Mouse (Mus musculus) bone marrow, adult 2 months (tissue): ENCODE data around the gene Cenps.

Experiments used
- CTCF ChIP-seq: fragments of 200-500 bp; IDR thresholded peaks from 2 replicates; pipeline ENCODE4 v1.5.1; 2011; ENCODE audit warnings: low read length, control low read depth; ENCODE audit not compliant: control insufficient read depth, insufficient read depth
- POLR2A ChIP-seq: fragments of 200-500 bp; IDR thresholded peaks from 2 replicates; pipeline ENCODE4 v1.6.1; 2011; ENCODE audit warnings: low read depth, mild to moderate bottlenecking, control low read depth, low read length, borderline replicate concordance; ENCODE audit not compliant: control insufficient read depth

DNA sequence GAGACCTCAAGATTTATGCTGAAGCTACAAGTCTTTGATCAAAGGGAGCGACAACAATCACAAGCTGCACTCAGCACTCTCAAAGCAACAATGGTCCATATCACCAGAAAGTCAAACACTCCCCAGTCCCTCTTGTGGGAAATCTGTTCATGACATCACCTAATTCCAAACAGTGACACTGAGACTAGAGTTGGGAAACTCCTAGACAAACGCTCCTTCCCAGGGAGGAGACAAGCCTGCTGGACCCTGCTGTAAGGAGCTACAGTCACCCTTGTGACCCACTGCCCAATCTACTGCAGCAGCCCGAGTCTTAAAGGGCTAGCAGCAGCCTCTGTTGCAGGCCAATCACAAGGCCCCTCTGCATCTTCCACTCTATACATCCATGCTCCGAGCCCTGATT, 42.1 kb upstream of the Cenps start:
- TF ChIP-seq POLR2A: no peak
- TF ChIP-seq CTCF: no peak
